Mouse (Mus musculus) hindbrain, embryonic 15.5 days (tissue): ENCODE results near the gene Efna4. TPM values are rescaled to one million over a fixed set of nuclear protein-coding genes. Genes with fewer than 3 reads are reported as not detected.
A peak's percentile ranks its signal among the peaks of the same experiment; 100 is the strongest.

Experiments used
- ATAC-seq: fragments of 200-750 bp; cut with Nextera tagmentation; 2 replicates; pipeline ENCODE4 v1.8.0; 2017; ENCODE audit warnings: low read depth, moderate number of reproducible peaks, moderate TSS enrichment; ENCODE audit not compliant: low FRiP score
- H3K27ac ChIP-seq: fragments of 300-500 bp; sonication (generic); replicated peaks from 2 replicates; pipeline ENCODE4 v1.5.1; 2015; ENCODE audit warnings: mild to moderate bottlenecking, inconsistent platforms
- H3K27me3 ChIP-seq: fragments of 300-500 bp; sonication (generic); 2 replicates; pipeline ENCODE4 v1.6.1; 2015; ENCODE audit warnings: control low read depth, inconsistent platforms
- H3K36me3 ChIP-seq: fragments of 300-500 bp; sonication (generic); 2 replicates; pipeline ENCODE4 v1.6.1; 2015; ENCODE audit warnings: control low read depth, inconsistent platforms
- H3K4me1 ChIP-seq: fragments of 300-500 bp; sonication (generic); replicated peaks from 2 replicates; pipeline ENCODE4 v1.6.1; 2015; ENCODE audit warnings: control low read depth, inconsistent platforms
- H3K4me2 ChIP-seq: fragments of 300-500 bp; sonication (generic); 2 replicates; pipeline ENCODE4 v1.6.1; 2015; ENCODE audit warnings: moderate library complexity, mild to moderate bottlenecking, inconsistent platforms
- H3K4me3 ChIP-seq: fragments of 300-500 bp; sonication (generic); 2 replicates; pipeline ENCODE4 v1.5.1; 2015; ENCODE audit warnings: mild to moderate bottlenecking, inconsistent platforms
- H3K9ac ChIP-seq: fragments of 300-500 bp; sonication (generic); 2 replicates; pipeline ENCODE4 v1.6.1; 2015; ENCODE audit warnings: inconsistent platforms
- H3K9me3 ChIP-seq: fragments of 300-500 bp; sonication (generic); 2 replicates; pipeline ENCODE4 v1.6.1; 2016; ENCODE audit warnings: control low read depth, inconsistent platforms
- WGBS: fragments of 180-500 bp; shearing (Covaris S2); methylation state at CpG from one replicate; pipeline ENCODE4 v1.1.7; 2015; 5-methylcytosine and 5-hydroxymethylcytosine counted together
- polyA plus RNA-seq: library from polyadenylated mRNA; unstranded; fragments of >200 nt; fragmentation: Nextera tagmentation; extraction: Ambion mirVana; gene quantifications from 2 replicates; pipeline ENCODE4 v1.2.1, GENCODE M21; 2015

Gene Efna4
- polyA plus RNA-seq, 1 experiment from 2014 or later = 6.0 TPM

- no peaks in the 10 kb centered on the region for H3K36me3 ChIP-seq
- WGBS = under 1% methylated on average over 49 of the region's 53 CpGs
- H3K4me2 ChIP-seq = peak within 1 kb of the TSS; percentile 86
- peaks cover 45% of the 10 kb centered on the region for H3K4me1 ChIP-seq
- H3K9ac ChIP-seq = peak within 1 kb of the TSS; percentile 74
- peak within 1 kb of the TSS; percentile 66 for H3K4me3 ChIP-seq
- H3K9me3 ChIP-seq = no peaks in the 10 kb centered on the region
- peaks cover 4% of the 10 kb centered on the region; the same call in 1 of the 2 replicates for H3K27me3 ChIP-seq
- ATAC-seq = peak; percentile 36
- H3K27ac ChIP-seq = peak within 1 kb of the TSS; percentile 91
These were observed 15.2 kb downstream of the Efna4 start, which contains the start of gene Efna3 for GRCm38 (mm10) chr3:89322514-89323165. TSS of gene Efna3 (minus strand) at chr3:89322965.

GRCm38 (mm10) chr3:89322131-89322500 is 15.7 kb downstream of the Efna4 start:
- Histone ChIP-seq H3K9ac (peak overlapping the region; percentile 74), H3K27ac (peak overlapping the region; percentile 91), H3K4me2 (peak overlapping the region; percentile 86), H3K4me3 (peak overlapping the region; percentile 66), H3K36me3 (no peaks in the 10 kb centered on the region), H3K9me3 (no peaks in the 10 kb centered on the region), H3K4me1 (peaks cover 50% of the 10 kb centered on the region), H3K27me3 (peaks cover 4% of the 10 kb centered on the region; the same call in 1 of the 2 replicates)
- ATAC-seq = no peak; the same call in 1 of the 2 replicates
- WGBS = 1% methylated on average over 14 of the region's 14 CpGs

- H3K4me1 ChIP-seq = peaks cover 57% of the 10 kb centered on the region
- under 1% methylated on average over 59 of the region's 66 CpGs for WGBS
- no peaks in the 10 kb centered on the region for H3K36me3 ChIP-seq
- H3K4me2 ChIP-seq = peak overlapping the region; percentile 86
- peak; percentile 27 for ATAC-seq
- peak overlapping the region; percentile 91 for H3K27ac ChIP-seq
- H3K9me3 ChIP-seq = no peaks in the 10 kb centered on the region
- peaks cover 4% of the 10 kb centered on the region; the same call in 1 of the 2 replicates for H3K27me3 ChIP-seq
- H3K9ac ChIP-seq = peak overlapping the region; percentile 74
- H3K4me3 ChIP-seq = peak overlapping the region; percentile 66
These were observed 16.4 kb downstream of the Efna4 start for GRCm38 (mm10) chr3:89321183-89322130.

GRCm38 (mm10) chr3:89320581-89321182 is 17.1 kb downstream of the Efna4 start:
- peak overlapping the region; percentile 66 for H3K4me3 ChIP-seq
- peak overlapping the region; percentile 86 for H3K4me2 ChIP-seq
- peaks cover 64% of the 10 kb centered on the region for H3K4me1 ChIP-seq
- peaks cover 4% of the 10 kb centered on the region; the same call in 1 of the 2 replicates for H3K27me3 ChIP-seq
- under 1% methylated on average over 40 of the region's 41 CpGs for WGBS
- peak overlapping the region; percentile 91 for H3K27ac ChIP-seq
- H3K9me3 ChIP-seq = no peaks in the 10 kb centered on the region
- peak overlapping the region; percentile 74 for H3K9ac ChIP-seq
- no peaks in the 10 kb centered on the region for H3K36me3 ChIP-seq
- ATAC-seq = peak; percentile 28

- Histone ChIP-seq H3K9ac (peak overlapping the region; percentile 74), H3K27ac (peak overlapping the region; percentile 91), H3K9me3 (no peaks in the 10 kb centered on the region), H3K4me1 (peaks cover 73% of the 10 kb centered on the region), H3K4me2 (peak overlapping the region; percentile 86), H3K27me3 (peaks cover 4% of the 10 kb centered on the region; the same call in 1 of the 2 replicates), H3K4me3 (peak overlapping the region; percentile 66), H3K36me3 (peaks cover 4% of the 10 kb centered on the region; the same call in 1 of the 2 replicates)
- WGBS = 1% methylated on average over 58 of the region's 58 CpGs
- ATAC-seq = no peak
These were observed 18.1 kb downstream of the Efna4 start for GRCm38 (mm10) chr3:89319591-89320350.

- Histone ChIP-seq H3K4me3 (peak overlapping the region; percentile 66), H3K9me3 (no peaks in the 10 kb centered on the region), H3K4me1 (peaks cover 74% of the 10 kb centered on the region), H3K4me2 (peak overlapping the region; percentile 86), H3K27me3 (peaks cover 3% of the 10 kb centered on the region; the same call in 1 of the 2 replicates), H3K27ac (peak overlapping the region; percentile 91), H3K9ac (no peak overlapping the region; the same call in 1 of the 2 replicates), H3K36me3 (peaks cover 9% of the 10 kb centered on the region)
- WGBS = 6% methylated on average over 21 of the region's 21 CpGs
- ATAC-seq = no peak
These were observed 18.7 kb downstream of the Efna4 start for GRCm38 (mm10) chr3:89318971-89319590.

DNA sequence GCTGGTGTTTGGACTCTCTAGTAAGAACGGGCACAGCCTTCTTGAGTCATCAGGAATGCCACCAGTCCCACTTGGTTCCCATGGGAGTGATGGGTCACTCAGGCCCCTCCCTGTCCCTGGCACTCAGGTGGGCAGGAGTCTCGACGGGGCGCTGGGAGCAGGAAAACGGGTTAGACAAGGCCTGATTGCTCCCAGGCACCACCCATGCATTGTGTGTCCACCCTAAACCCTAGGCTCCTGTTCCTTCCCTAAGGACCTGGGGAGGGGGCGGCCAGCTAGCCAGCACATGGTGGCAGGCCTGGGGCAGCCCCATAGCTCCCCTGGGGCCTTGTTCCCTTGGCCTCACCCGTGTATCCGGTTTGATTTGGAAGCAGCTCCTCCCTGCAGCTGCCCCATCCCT is 19.5 kb downstream of the Efna4 start:
- 59% methylated on average over 8 of the region's 8 CpGs for WGBS
- H3K27ac ChIP-seq = no peak overlapping the region
- H3K27me3 ChIP-seq = no peaks in the 10 kb centered on the region
- no peak overlapping the region for H3K4me2 ChIP-seq
- H3K36me3 ChIP-seq = peaks cover 15% of the 10 kb centered on the region
- no peak for ATAC-seq
- H3K4me1 ChIP-seq = peaks cover 74% of the 10 kb centered on the region
- H3K9ac ChIP-seq = no peak overlapping the region
- no peak overlapping the region for H3K4me3 ChIP-seq
- H3K9me3 ChIP-seq = no peaks in the 10 kb centered on the region

DNA sequence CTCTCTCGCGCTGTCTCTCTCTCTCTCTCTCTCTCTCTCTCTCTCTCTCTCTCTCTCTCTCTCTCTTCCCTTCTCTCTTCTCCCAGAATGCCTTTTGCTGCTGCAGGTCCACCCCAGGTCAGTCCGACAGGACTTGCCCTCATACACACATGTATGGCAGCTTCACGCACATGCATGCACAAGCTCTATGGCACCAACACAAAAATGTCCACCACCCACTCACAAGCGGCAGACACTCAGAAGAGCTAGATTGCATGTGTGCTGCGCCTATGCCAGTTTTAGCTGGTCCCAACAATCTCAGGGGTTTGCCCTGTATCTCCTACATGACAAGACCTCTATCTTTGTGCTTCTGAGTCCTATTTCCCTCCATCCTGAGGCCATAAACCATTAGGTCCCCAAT is 20.6 kb downstream of the Efna4 start:
- Histone ChIP-seq H3K9ac (no peak overlapping the region), H3K27ac (0 out of 2 replicates have a peak overlapping the region, but pooled peaks have one; percentile 43)
- 55% methylated on average over 6 of the region's 6 CpGs for WGBS

GRCm38 (mm10) chr3:89316833-89317232 is 21.0 kb downstream of the Efna4 start:
- peaks cover 69% of the 10 kb centered on the region for H3K4me1 ChIP-seq
- H3K27ac ChIP-seq = 0 out of 2 replicates have a peak overlapping the region, but pooled peaks have one; percentile 43
- H3K9ac ChIP-seq = no peak overlapping the region
- H3K4me3 ChIP-seq = no peak overlapping the region
- H3K4me2 ChIP-seq = peak overlapping the region; percentile 50
- peak; percentile 17; the same call in 1 of the 2 replicates for ATAC-seq
- no peaks in the 10 kb centered on the region for H3K9me3 ChIP-seq
- H3K27me3 ChIP-seq = no peaks in the 10 kb centered on the region
- H3K36me3 ChIP-seq = peaks cover 19% of the 10 kb centered on the region
- 0% methylated on average over 4 of the region's 4 CpGs for WGBS

More for the DNA sequence above, 20.6 kb downstream of the Efna4 start:
- Histone ChIP-seq H3K4me3 (no peak overlapping the region), H3K4me2 (peak overlapping the region; percentile 50), H3K36me3 (peaks cover 19% of the 10 kb centered on the region), H3K4me1 (peaks cover 69% of the 10 kb centered on the region), H3K9me3 (no peaks in the 10 kb centered on the region), H3K27me3 (no peaks in the 10 kb centered on the region)
- ATAC-seq = no peak

DNA sequence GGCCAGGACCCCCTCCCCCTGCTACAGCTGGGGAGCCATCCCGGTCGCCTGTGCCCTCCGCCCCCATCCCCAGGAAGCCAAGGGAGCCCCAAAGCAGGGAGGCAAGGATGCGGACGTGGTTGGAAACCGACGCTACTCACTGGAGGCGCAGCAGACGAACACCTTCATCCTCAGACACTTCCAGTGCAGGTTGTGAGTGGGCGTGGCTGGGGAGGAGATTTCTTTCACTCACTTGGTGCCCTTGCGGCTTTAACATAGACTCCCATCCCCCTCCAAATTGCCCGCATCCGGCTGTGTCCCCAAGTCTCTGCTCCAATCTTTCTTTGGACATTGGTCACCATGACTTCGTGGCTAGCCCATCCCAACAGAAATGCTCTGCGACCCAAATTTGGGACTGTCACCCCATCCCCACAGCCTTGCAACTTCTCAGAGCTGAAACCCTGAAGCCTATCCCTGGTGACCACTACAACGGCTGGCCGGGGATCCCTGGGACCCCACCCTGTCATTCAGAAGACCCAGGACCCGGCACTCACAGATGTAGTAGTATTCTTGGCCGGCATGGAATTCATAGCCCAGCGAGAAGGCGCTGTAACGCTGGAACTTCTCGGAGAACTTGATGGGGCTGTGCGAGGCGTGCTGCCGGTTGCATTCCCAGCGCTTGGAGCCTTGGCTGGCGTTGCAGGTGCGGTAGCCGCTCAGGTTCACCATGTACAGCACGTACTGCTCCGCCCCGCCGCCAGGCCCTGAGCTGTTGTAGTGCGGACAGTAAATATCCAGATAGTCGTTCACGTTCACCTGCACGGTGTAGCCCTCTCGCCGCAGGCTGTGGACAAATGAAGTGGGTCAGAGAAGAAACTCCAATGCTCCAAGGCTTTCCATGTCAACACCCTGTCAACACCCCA is 21.6 kb downstream of the Efna4 start:
- H3K4me3 ChIP-seq = 0 out of 2 replicates have a peak overlapping the region, but pooled peaks have one; percentile 20
- peaks cover 19% of the 10 kb centered on the region for H3K36me3 ChIP-seq
- H3K27me3 ChIP-seq = no peaks in the 10 kb centered on the region
- WGBS = 8% methylated on average over 40 of the region's 40 CpGs
- no peaks in the 10 kb centered on the region for H3K9me3 ChIP-seq
- no peak overlapping the region for H3K27ac ChIP-seq
- peaks cover 64% of the 10 kb centered on the region for H3K4me1 ChIP-seq
- H3K9ac ChIP-seq = no peak overlapping the region
- peak overlapping the region; percentile 50 for H3K4me2 ChIP-seq
- ATAC-seq = no peak
